Mouse (Mus musculus): ENCODE measurements around the gene Nat8f2. TPM values are rescaled to one million over a fixed set of nuclear protein-coding genes. Genes with fewer than 3 reads are reported as not detected.
"Not testable (repeated sequence)": the region's sequence is repeated elsewhere in the genome, so short reads cannot be mapped to it uniquely, and the experiment has no call there.

The Nat8f2 gene
- total and polyA plus RNA-seq, 3 experiments = not detected

GRCm38 (mm10) chr6:85915539-85916513 is 46.9 kb upstream of the Nat8f2 start, which contains the start of gene Nat8f1:
TSS of gene Nat8f1 (minus strand) at chr6:85915687.
- Histone ChIP-seq H3K4me2 (ENCODE audit: insufficient read depth, low read depth, poor library complexity, severe bottlenecking) (peak within 1 kb of the TSS; percentile 73), H3K27ac (ENCODE audit: insufficient read depth, low read depth) (peak within 1 kb of the TSS; percentile 72), H3K4me3 (replicated peaks in 1 of 3; ENCODE audit: low read depth in 2 of 3, low read length in 2 of 3, poor library complexity in 1 of 3) (peak within 1 kb of the TSS; percentile 69 to 95 (median 78)), H3K36me3 (replicated peaks in 1 of 2; ENCODE audit: control insufficient read depth in 1 of 2, insufficient read depth in 1 of 2, low read length in 1 of 2) (peaks cover 0 to 21% of the 10 kb centered on the region in 2 experiments), H3K9ac (ENCODE audit: insufficient read depth, low read depth) (peak within 1 kb of the TSS; percentile 94)
- peak; percentile 53; the same call in 1 of the 2 replicates for TF ChIP-seq MAX (IDR thresholded peaks at IDR 0.05; ENCODE audit: low read length)
- peak; percentile 74 for TF ChIP-seq SIN3A (IDR thresholded peaks at IDR 0.05; ENCODE audit: low read length)
- 0 out of 2 replicates have a peak, but pooled peaks have one; percentile 13 for TF ChIP-seq KAT2A (IDR thresholded peaks at IDR 0.05; ENCODE audit: insufficient replicate concordance, low read length)
- TF ChIP-seq MXI1 (IDR thresholded peaks at IDR 0.05; ENCODE audit: low read depth, low read length) = peak; percentile 67
- peak; percentile 59; the same call in 1 of the 2 replicates for TF ChIP-seq MYC (IDR thresholded peaks at IDR 0.05; ENCODE audit: low read depth, low read length)
- peak; percentile 55 for TF ChIP-seq BHLHE40 (IDR thresholded peaks at IDR 0.05; ENCODE audit: low read depth, low read length)
- 0 out of 2 replicates have a peak, but pooled peaks have one; percentile 12 for TF ChIP-seq NRF1 (IDR thresholded peaks at IDR 0.05; ENCODE audit: low read depth, low read length)
- TF ChIP-seq HCFC1 (IDR thresholded peaks at IDR 0.05; ENCODE audit: low read depth, low read length) = peak; percentile 65
- peak; percentile 55; the same call in 1 of the 2 replicates for TF ChIP-seq TCF12 (IDR thresholded peaks at IDR 0.05; ENCODE audit: low read depth, low read length)
- TF ChIP-seq ELF1 (IDR thresholded peaks at IDR 0.05; ENCODE audit: low read depth, low read length) = peak; percentile 86
- peak; percentile 51; the same call in 1 of the 2 replicates for TF ChIP-seq NELFE (IDR thresholded peaks at IDR 0.05; ENCODE audit: low read depth, low read length)
- 0 out of 2 replicates have a peak, but pooled peaks have one; percentile 43 for TF ChIP-seq POLR2AphosphoS2 (IDR thresholded peaks at IDR 0.05; ENCODE audit: low read depth, low read length)
- peak in 1 of 2 experiments; percentile 56; a peak in 2 of 4 replicates for TF ChIP-seq CTCF (conservative IDR thresholded peaks at IDR 0.05 in 1 of 2, IDR thresholded peaks at IDR 0.05 in 1 of 2; ENCODE audit: low read depth in 2 of 2, low read length in 2 of 2)
- TF ChIP-seq ZMIZ1 (IDR thresholded peaks at IDR 0.05; ENCODE audit: low read depth, low read length) = peak; percentile 37; the same call in 1 of the 2 replicates
- peak; percentile 84 for TF ChIP-seq TBP (conservative IDR thresholded peaks at IDR 0.05; ENCODE audit: low read depth, low read length)
- peak; percentile 85 for TF ChIP-seq UBTF (IDR thresholded peaks at IDR 0.05; ENCODE audit: low read depth, low read length)
- peak; percentile 77 for TF ChIP-seq POLR2A (IDR thresholded peaks at IDR 0.05; ENCODE audit: low read depth, low read length)
- H3K4me1 ChIP-seq (ENCODE audit: control insufficient read depth in 1 of 2, insufficient read depth in 2 of 2); H3K9me3 ChIP-seq (replicated peaks; ENCODE audit: low read length); H3K27me3 ChIP-seq (replicated peaks); H3K79me2 ChIP-seq (replicated peaks; ENCODE audit: control insufficient read depth, extremely low read depth, insufficient read depth, poor library complexity, severe bottlenecking); dilution Hi-C loops (cut with MboI; ENCODE audit: extremely low pct_ligation_motif_present, extremely low pct_unique_long_range_greater_than_20kb, low sequenced_read_pairs): not testable (repeated sequence)
- DNase-seq (ENCODE audit: extremely low read depth) = peak; percentile 85
- in situ Hi-C loops (cut with MboI; ENCODE audit: low pct_ligation_motif_present, low pct_unique_long_range_greater_than_20kb, low sequenced_read_pairs) = loop anchor here (25.0 kb wide), 2 partner anchors 329 to 454 kb away; partner anchors contain the start of genes Alms1, Cct7 and Pradc1

GRCm38 (mm10) chr6:85915141-85915538 is 46.2 kb upstream of the Nat8f2 start:
- H3K4me3 ChIP-seq (replicated peaks in 1 of 3; ENCODE audit: low read depth in 2 of 3, low read length in 2 of 3, poor library complexity in 1 of 3) = peak overlapping the region; percentile 69 to 95 (median 78)
- no peaks in the 10 kb centered on the region for H3K9me3 ChIP-seq (replicated peaks; ENCODE audit: low read length)
- in situ Hi-C loops (cut with MboI; ENCODE audit: low pct_ligation_motif_present, low pct_unique_long_range_greater_than_20kb, low sequenced_read_pairs) = loop anchor here (25.0 kb wide), 2 partner anchors 328 to 453 kb away; partner anchors contain the start of genes Alms1, Cct7 and Pradc1
- no peaks in the 10 kb centered on the region for H3K27me3 ChIP-seq (replicated peaks)
- dilution Hi-C loops (cut with MboI; ENCODE audit: extremely low pct_ligation_motif_present, extremely low pct_unique_long_range_greater_than_20kb, low sequenced_read_pairs) = no loop called here
- DNase-seq (ENCODE audit: extremely low read depth) = peak; percentile 9
- H3K27ac ChIP-seq (ENCODE audit: insufficient read depth, low read depth) = no peak overlapping the region
- peaks cover 0 to 18% of the 10 kb centered on the region in 2 experiments for H3K36me3 ChIP-seq (replicated peaks in 1 of 2; ENCODE audit: control insufficient read depth in 1 of 2, insufficient read depth in 1 of 2, low read length in 1 of 2)
- H3K9ac ChIP-seq (ENCODE audit: insufficient read depth, low read depth) = peak overlapping the region; percentile 94
- TF ChIP-seq POLR2AphosphoS2 (IDR thresholded peaks at IDR 0.05; ENCODE audit: low read depth, low read length) (no peak), ZC3H11A (IDR thresholded peaks at IDR 0.05; ENCODE audit: low read depth, low read length) (no peak), PAX5 (IDR thresholded peaks at IDR 0.05; ENCODE audit: low read length) (no peak), HCFC1 (IDR thresholded peaks at IDR 0.05; ENCODE audit: low read depth, low read length) (no peak), TBP (conservative IDR thresholded peaks at IDR 0.05; ENCODE audit: low read depth, low read length) (no peak), TCF12 (IDR thresholded peaks at IDR 0.05; ENCODE audit: low read depth, low read length) (no peak)
- 0 out of 2 replicates have a peak, but pooled peaks cover 6% of the 10 kb centered on the region for H3K79me2 ChIP-seq (replicated peaks; ENCODE audit: control insufficient read depth, extremely low read depth, insufficient read depth, poor library complexity, severe bottlenecking)
- peak overlapping the region; percentile 73 for H3K4me2 ChIP-seq (ENCODE audit: insufficient read depth, low read depth, poor library complexity, severe bottlenecking)
- peaks cover 0 to 6% of the 10 kb centered on the region in 2 experiments; a peak in 1 of 4 replicates for H3K4me1 ChIP-seq (ENCODE audit: control insufficient read depth in 1 of 2, insufficient read depth in 2 of 2)
